Mouse (Mus musculus) adrenal gland, postnatal 0 days (tissue): ENCODE measurements around the gene Orc5. TPM values are rescaled to one million over a fixed set of nuclear protein-coding genes. Genes with fewer than 3 reads are reported as not detected.

Experiments
- polyA plus RNA-seq: library from polyadenylated mRNA; unstranded; fragments of >200 nt; fragmentation: Nextera tagmentation; extraction: Ambion mirVana; gene quantifications from 2 replicates; pipeline ENCODE4 v1.2.1, GENCODE M21; 2015

The Orc5 gene
- polyA plus RNA-seq = 30.3 and 41.9 TPM in 2 replicates

DNA sequence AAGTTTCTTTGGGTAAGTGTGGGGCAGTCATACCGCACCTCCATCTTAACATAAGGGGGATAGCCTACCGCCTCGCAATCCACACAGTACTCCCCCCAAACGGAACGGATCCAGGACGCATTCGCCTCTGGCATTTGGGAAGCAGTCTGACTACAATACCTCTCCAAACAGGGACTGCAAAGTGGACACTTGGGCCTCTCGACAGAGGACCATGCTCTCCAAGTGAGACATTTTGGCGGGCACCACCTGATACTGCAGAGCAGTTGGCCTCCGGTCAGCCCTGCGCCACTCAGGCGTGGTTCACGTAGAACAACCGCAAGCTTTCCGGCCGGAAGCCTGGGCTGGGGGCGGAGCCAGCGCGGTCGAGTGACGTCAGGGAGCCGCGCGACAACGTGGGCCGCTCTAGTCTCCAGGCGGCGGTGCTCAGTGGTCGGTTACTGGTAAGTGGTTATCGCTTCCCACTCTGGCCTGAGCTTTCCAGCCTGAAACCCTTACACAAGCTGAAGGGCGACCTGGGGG lies at the start of gene Orc5:
Orc5 (minus strand) TSS at position 397 of the 519 bp plus-strand sequence.

Other genes with a start within 250 kb of the Orc5 start
- 5.4 and 8.6 TPM in 2 replicates for gene Reln, start 205.7 kb downstream of the Orc5 start, polyA plus RNA-seq
- gene Lhfpl3, start 195.6 kb upstream of the Orc5 start, polyA plus RNA-seq = 1.4 and 2.1 TPM in 2 replicates